Mouse (Mus musculus) testis, adult 10 weeks (tissue): ENCODE data around the gene Ccnl1. TPM values are rescaled to one million over a fixed set of nuclear protein-coding genes. Genes with fewer than 3 reads are reported as not detected.

Source experiments
- polyA plus RNA-seq: library from polyadenylated mRNA; stranded (reverse); fragments of 350-450 nt; fragmentation: Illumina TruSeq; extraction: RNeasy Lipid Tissue Mini Kit (QIAGEN cat#74804); gene quantifications from one replicate; pipeline ENCODE4 v1.2.3, GENCODE M21; 2014; ENCODE audit warnings: low read depth, low replicate concordance

Ccnl1 gene
- polyA plus RNA-seq = 116 TPM

DNA sequence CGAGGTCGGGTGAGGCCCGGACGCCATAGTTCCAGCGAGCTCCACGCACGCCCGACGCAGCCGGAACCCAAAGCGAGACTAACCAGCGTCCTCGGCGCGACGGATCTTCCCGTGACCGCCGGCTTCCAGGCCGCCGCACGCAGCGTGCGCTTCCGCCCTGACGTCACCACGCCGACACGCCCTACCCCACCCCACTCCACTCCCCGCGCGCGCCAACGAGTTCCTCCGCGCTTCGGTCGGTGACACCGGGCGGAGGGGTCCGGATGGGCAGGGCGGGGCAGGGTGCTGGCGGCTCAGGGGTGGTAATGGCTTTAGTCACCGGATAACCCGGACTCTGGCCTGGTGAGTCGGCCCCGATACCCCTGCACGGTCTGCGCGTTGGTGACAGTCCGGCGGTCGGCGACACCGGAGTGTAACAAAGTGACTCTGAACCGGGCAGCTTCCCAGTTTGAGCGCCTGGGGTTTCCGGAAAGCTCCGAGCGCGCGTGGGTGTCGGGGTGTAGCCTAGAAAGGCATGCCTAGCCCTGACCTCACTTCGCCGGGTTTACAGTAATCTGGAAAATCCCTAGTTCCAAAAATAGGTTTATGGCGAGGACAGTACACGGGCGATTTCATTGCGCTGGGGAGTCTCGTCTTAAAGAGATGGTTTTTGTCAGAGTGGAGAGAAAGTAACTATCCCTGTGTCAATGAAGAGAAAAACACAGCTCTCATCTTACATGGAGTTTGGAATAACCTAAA lies at the start of gene Ccnl1:
Gene Ccnl1 (minus strand): TSS at position 148 of the 738 bp plus-strand sequence.

